Mouse (Mus musculus) cerebellum, adult 2 months (tissue): ENCODE measurements around the gene Islr. TPM values are rescaled to one million over a fixed set of nuclear protein-coding genes. Genes with fewer than 3 reads are reported as not detected.

Source experiments
- DNase-seq, 2 experiments: peaks; one replicate each; pipeline ENCODE4 v3.0.0; 2021
- H3K27ac ChIP-seq: fragments of 200-500 bp; 2 replicates; pipeline ENCODE4 v1.5.1; 2012; ENCODE audit warnings: low read length, control low read depth, inconsistent platforms; ENCODE audit not compliant: insufficient read depth
- H3K27me3 ChIP-seq: fragments of 200-500 bp; 2 replicates; pipeline ENCODE4 v1.6.1; 2012; ENCODE audit warnings: inconsistent platforms, mild to moderate bottlenecking, low read length, moderate library complexity; ENCODE audit not compliant: control insufficient read depth, insufficient read depth
- H3K4me1 ChIP-seq: fragments of 200-500 bp; 2 replicates; pipeline ENCODE4 v1.6.1; 2011; ENCODE audit warnings: low read length; ENCODE audit not compliant: control insufficient read depth, insufficient read depth
- H3K4me3 ChIP-seq: fragments of 200-500 bp; replicated peaks from 2 replicates; pipeline ENCODE3; 2011; ENCODE audit warnings: mild to moderate bottlenecking, low read depth, low read length, control low read depth; ENCODE audit not compliant: insufficient read depth
- CTCF ChIP-seq: fragments of 200-500 bp; IDR thresholded peaks from 2 replicates; pipeline ENCODE4 v1.5.1; 2011; ENCODE audit warnings: low read depth, mild to moderate bottlenecking, control low read depth, low read length, moderate library complexity, borderline replicate concordance; ENCODE audit not compliant: insufficient read depth
- POLR2A ChIP-seq: fragments of 200-500 bp; IDR thresholded peaks from 2 replicates; pipeline ENCODE4 v1.6.1; 2011; ENCODE audit warnings: low read length, control low read depth, borderline replicate concordance; ENCODE audit not compliant: insufficient read depth
- WGBS: fragments of 180-500 bp; shearing (Covaris S2); methylation state at CpG from one replicate; pipeline ENCODE4 v1.1.7; 2018; 5-methylcytosine and 5-hydroxymethylcytosine counted together
- polyA plus RNA-seq: library from polyadenylated mRNA; depleted of rRNA; stranded (reverse); fragments of >200 nt; gene quantifications from 2 replicates; pipeline ENCODE4 v1.2.3, GENCODE M21; 2012; rRNA removed

Islr gene
- polyA plus RNA-seq, 1 experiment, result 6.4 TPM

- 94% methylated on average over 7 of the region's 7 CpGs for WGBS
- Histone ChIP-seq H3K4me3 (no peak overlapping the region), H3K27ac (no peak overlapping the region), H3K4me1 (peaks cover 24% of the 10 kb centered on the region), H3K27me3 (no peaks in the 10 kb centered on the region)
- DNase-seq, result no peak
- no peak for TF ChIP-seq POLR2A
- no peak for TF ChIP-seq CTCF
Observed at GRCm38 (mm10) chr9:58115297-58115925, 88.7 kb downstream of the Islr start.

- no peak for TF ChIP-seq CTCF
- TF ChIP-seq POLR2A, result no peak
- no peak for DNase-seq
- no peak overlapping the region for H3K27ac ChIP-seq
- H3K27me3 ChIP-seq, result no peaks in the 10 kb centered on the region
- 86% methylated on average over 9 of the region's 9 CpGs for WGBS
- H3K4me1 ChIP-seq, result peaks cover 38% of the 10 kb centered on the region
- no peak overlapping the region for H3K4me3 ChIP-seq
Observed at GRCm38 (mm10) chr9:58114019-58114418, 90.1 kb downstream of the Islr start.

- Histone ChIP-seq H3K27me3 (no peaks in the 10 kb centered on the region), H3K4me3 (no peak overlapping the region), H3K27ac (no peak overlapping the region), H3K4me1 (peaks cover 39% of the 10 kb centered on the region)
- WGBS, result 61% methylated on average over 22 of the region's 22 CpGs
- no peak for DNase-seq
- TF ChIP-seq CTCF (no peak), POLR2A (no peak)
Observed at GRCm38 (mm10) chr9:58113279-58113884, 90.7 kb downstream of the Islr start.

GRCm38 (mm10) chr9:58112866-58113278 is 91.2 kb downstream of the Islr start:
- TF ChIP-seq CTCF (no peak), POLR2A (no peak)

GRCm38 (mm10) chr9:58112321-58112751 is 91.8 kb downstream of the Islr start:
- TF ChIP-seq CTCF (no peak), POLR2A (no peak)
- 48% methylated on average over 6 of the region's 6 CpGs for WGBS
- Histone ChIP-seq H3K27ac (no peak overlapping the region), H3K4me1 (peaks cover 39% of the 10 kb centered on the region), H3K4me3 (no peak overlapping the region), H3K27me3 (no peaks in the 10 kb centered on the region)
- DNase-seq, result no peak

More at GRCm38 (mm10) chr9:58112866-58113278, 91.2 kb downstream of the Islr start:
- DNase-seq, result no peak
- H3K4me1 ChIP-seq, result peaks cover 36% of the 10 kb centered on the region
- H3K27me3 ChIP-seq, result no peaks in the 10 kb centered on the region
- H3K4me3 ChIP-seq, result no peak overlapping the region
- H3K27ac ChIP-seq, result no peak overlapping the region
- WGBS, result 48% methylated on average over 6 of the region's 6 CpGs

GRCm38 (mm10) chr9:58111431-58111830 is 92.7 kb downstream of the Islr start:
- peak overlapping the region; percentile 40 for H3K27ac ChIP-seq
- DNase-seq, result peak; percentile 86 to 94
- H3K4me1 ChIP-seq, result peaks cover 40% of the 10 kb centered on the region
- TF ChIP-seq POLR2A (peak; percentile 24; the same call in 1 of the 2 replicates), CTCF (no peak)
- H3K27me3 ChIP-seq, result no peaks in the 10 kb centered on the region
- 8% methylated on average over 6 of the region's 6 CpGs for WGBS
- H3K4me3 ChIP-seq, result no peak overlapping the region

- peak; percentile 64 to 70 for DNase-seq
- TF ChIP-seq CTCF (no peak), POLR2A (no peak)
- Histone ChIP-seq H3K27me3 (no peaks in the 10 kb centered on the region), H3K4me3 (no peak overlapping the region), H3K27ac (peak overlapping the region; percentile 35), H3K4me1 (peaks cover 40% of the 10 kb centered on the region)
- WGBS, result 26% methylated on average over 5 of the region's 5 CpGs
Observed at GRCm38 (mm10) chr9:58110787-58111186, 93.3 kb downstream of the Islr start.

GRCm38 (mm10) chr9:58107494-58107893 is 96.6 kb downstream of the Islr start:
- WGBS, result 39% methylated on average over 5 of the region's 5 CpGs
- no peak for DNase-seq
- Histone ChIP-seq H3K4me3 (no peak overlapping the region), H3K27me3 (no peaks in the 10 kb centered on the region), H3K4me1 (peaks cover 35% of the 10 kb centered on the region), H3K27ac (no peak overlapping the region)
- no peak for TF ChIP-seq POLR2A
- no peak for TF ChIP-seq CTCF

Other genes with a start within 250 kb of the Islr start
- gene Cyp11a1, start 197.9 kb downstream of the Islr start, polyA plus RNA-seq, result 3.6 and 3.7 TPM in 2 replicates
- gene Stra6, start 140.5 kb downstream of the Islr start, polyA plus RNA-seq, result 2.8 and 3.9 TPM in 2 replicates
- 0.59 and 1.1 TPM in 2 replicates for gene Ccdc33, start 85.5 kb downstream of the Islr start, polyA plus RNA-seq
- gene Islr2, start within 50 bp of the Islr start, polyA plus RNA-seq, result 1.1 and 1.6 TPM in 2 replicates
- 9.9 and 12.2 TPM in 2 replicates for gene Pml, start 45.5 kb upstream of the Islr start, polyA plus RNA-seq
- 98.3 and 99.1 TPM in 2 replicates for gene Stoml1, start 48.9 kb upstream of the Islr start, polyA plus RNA-seq
- 2.3 and 2.7 TPM in 2 replicates for gene Loxl1, start 108.9 kb upstream of the Islr start, polyA plus RNA-seq
- gene Tbc1d21, start 166.1 kb upstream of the Islr start, polyA plus RNA-seq, result not detected in 2 replicates